Mouse (Mus musculus): ENCODE measurements around the gene Rex1bd.

The Rex1bd gene

DNA sequence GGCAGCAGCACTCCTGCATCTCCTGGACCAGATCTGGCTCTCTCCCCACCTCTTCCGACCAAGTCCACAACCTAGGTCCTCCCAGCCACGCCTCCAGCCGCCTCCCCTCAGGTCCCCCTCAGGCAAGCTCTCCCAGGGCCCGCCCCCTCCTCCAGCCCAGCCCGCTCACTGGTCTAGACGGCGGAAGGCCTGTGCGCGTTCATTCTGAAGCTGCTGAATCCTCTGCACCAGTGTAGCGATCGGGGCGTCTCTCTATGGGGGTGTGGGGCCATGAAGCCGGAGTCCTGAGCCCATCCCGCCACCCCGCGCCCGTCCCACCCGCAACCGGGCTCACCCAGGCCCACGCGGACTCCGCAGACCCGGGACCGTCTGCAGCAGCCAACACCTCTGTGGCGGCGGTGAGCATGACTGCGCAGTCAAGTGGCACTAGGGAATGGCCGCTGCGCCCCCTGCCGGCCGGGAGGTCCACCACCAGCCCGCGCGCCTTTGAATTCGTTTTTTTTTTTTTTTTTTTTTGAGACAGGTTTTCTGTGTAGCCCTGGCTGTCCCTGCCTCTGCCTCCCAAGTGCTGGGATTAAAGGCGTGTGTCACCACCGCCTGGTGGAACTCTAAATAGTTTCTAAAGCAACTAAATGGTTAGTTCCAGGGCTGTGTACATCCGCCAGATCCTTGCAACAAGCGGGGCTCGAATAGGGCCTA, at the start of gene Rex1bd:
TSS of gene Rex1bd (minus strand) at position 425 of the 699 bp plus-strand sequence.
- in situ Hi-C loops (cut with MboI, MseI), result loop anchor here in 1 of 2 experiments (10.0 kb wide), 1 partner anchor 92 kb away; no protein-coding TSS in a partner anchor

DNA sequence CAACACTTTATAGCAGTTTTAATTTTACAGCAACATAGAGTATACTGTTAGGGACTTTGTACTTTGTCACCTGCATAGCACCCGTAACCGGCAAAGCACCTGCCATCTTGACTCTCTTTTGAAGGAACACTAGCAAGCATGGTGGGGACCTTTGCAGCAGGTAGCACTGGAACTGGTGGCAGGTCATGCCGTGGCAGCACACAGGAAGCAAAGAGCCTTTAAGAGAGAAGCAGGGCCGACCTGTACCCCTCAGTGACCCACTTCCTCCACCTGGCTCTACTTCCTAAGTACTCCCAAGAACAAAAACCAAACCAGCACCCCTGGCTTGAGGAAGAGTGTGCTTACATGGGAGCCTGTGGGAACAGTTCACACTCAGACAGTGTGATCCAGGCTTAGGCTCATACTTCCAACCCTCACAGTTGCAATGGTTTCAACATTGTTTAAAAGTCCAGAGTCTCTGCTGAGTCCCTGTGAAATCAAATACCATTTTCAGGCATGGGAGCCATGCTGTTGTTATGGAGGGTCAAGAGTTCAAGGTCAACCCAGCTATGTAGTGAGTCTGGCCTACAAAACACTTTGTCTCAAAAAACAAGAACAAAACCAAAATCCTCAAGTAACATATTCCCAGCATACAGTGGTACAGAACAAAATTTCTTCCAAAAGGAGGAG, 48.7 kb upstream of the Rex1bd start:
- in situ Hi-C loops (cut with MboI, MseI), result loop anchor here in 1 of 2 experiments (5.0 kb wide), 1 partner anchor 102 kb away; no protein-coding TSS in a partner anchor

DNA sequence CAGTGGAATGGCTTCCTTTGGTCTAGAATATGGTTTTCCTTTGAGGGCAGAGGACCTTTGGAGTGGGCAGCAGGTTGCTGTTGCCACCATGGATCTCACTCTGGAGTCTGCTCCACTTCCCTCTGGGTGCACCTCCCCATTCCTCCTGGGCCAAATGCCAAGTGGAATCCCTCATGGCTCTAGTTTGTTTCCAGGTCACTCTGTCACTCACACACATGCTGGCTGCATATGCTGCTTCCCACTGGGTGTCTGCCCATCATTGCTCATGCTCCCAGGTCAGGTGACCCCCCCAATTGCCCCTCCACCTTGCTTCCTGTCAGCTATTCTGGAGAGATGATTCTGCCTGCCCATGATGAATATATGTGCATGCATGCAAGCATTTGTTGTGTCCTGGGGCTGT, 47.2 kb upstream of the Rex1bd start:
- in situ Hi-C loops (cut with MboI, MseI), result loop anchor here in 1 of 2 experiments (5.0 kb wide), 1 partner anchor 34 kb away; no protein-coding TSS in a partner anchor

DNA sequence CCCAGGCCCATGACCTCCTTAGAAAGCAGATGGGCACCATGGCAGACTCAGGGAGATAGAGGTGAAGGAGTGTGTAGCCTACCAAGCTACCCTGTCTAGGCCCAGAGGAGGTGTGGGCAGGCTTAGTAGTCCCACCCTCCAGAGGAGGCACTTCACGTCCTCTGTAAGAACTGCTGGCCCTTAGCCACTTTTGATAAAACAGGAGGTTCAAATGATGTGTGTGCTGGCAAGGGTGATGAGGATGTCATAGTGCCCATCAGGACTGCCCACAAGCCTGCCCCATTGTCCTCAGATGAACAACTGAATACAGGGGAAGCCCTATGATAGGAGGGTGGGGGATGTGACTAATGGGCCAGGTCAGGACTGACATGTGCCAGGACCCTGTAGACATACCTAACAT, 46.3 kb upstream of the Rex1bd start:
- in situ Hi-C loops (cut with MboI, MseI), result loop anchor here in 1 of 2 experiments (5.0 kb wide), 1 partner anchor 34 kb away; no protein-coding TSS in a partner anchor

DNA sequence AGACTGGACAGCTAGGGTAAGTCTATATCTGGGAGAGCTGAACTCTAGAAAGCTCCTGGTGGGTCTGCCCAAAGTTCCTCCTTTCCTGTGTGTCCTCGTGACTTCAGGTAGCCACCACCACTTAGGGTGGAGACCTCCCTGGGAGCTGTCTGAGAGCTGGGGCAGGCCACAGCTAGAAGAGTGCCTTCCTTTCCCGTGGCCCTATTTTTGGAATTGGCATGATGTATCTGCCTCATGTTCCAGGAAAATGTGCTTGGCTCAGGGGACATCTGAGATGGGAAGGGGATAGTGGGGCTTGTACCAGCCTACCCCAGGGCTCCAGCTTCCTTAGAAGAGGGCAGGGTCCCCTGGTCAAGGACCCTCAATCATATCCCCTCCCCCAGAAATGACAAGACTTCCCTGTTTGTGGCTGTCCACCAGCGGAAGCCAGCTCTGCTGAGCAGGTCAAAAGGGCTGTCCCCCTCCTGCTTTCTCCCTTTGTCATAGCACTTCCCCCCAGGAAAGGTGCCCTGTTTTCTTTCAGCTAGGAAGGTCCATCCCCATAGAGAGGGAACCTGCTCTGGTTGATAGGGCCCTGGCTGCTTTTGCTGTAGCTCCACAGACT, 45.1 kb upstream of the Rex1bd start:
- in situ Hi-C loops (cut with MboI, MseI), result loop anchor here in 1 of 2 experiments (5.0 kb wide), 1 partner anchor 36 kb away; no protein-coding TSS in a partner anchor

DNA sequence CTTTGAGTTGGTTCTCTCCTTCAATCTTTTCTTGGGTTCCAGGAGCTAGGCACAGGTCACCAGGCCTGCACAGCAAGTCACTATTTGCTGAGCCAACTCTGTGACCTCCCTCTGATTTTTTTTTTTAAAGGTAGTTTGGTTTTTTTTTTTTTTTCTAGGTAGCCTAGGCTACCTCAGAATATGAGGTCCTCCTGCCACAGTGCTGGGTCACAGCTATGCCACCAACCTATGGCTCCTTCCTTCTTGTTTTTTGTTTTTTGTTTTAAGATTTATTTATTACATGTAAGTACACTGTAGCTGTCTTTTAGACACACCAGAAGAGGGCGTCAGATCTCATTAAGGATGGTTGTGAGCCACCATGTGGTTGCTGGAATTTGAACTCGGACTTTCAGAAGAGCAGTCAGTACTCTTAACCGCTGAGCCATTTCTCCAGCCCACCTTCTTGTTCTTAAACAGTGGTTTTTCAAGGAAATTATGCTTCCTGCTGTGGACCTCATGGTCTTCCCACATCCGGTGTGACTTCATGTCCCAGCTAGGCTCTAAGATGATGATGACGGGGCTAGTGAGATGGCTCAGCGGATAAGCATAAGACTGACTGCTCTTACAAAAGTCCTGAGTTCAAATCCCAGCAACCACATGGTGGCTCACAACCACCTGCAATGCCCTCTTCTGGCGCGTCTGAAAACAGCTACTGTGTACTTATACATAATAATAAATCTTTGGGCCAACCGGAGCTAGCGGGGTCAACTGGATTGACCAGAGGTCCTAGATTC, 43.0 kb upstream of the Rex1bd start:
- in situ Hi-C loops (cut with MboI, MseI), result loop anchor here in 1 of 2 experiments (5.0 kb wide), 1 partner anchor 38 kb away; no protein-coding TSS in a partner anchor

DNA sequence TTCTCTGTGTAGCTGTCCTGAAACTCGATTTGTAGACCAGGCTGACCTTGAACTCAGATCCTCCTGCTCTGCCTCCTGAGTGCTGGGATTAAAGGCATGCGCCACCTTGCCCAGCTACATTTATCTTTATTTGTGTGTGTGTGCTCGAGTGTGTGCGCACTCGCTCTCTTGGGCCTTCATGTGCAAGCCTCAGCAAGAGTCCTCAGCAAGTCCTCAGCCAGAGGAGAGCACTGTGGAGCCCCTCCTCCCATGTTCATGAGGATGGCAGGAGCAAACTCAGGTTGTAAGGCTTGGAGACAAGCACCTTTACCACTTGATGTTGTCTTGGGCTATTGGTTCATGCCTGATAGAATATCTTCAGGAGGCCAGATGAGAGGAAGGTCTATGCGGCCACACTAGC, 41.2 kb upstream of the Rex1bd start:
- in situ Hi-C loops (cut with MboI, MseI), result no loop called here

DNA sequence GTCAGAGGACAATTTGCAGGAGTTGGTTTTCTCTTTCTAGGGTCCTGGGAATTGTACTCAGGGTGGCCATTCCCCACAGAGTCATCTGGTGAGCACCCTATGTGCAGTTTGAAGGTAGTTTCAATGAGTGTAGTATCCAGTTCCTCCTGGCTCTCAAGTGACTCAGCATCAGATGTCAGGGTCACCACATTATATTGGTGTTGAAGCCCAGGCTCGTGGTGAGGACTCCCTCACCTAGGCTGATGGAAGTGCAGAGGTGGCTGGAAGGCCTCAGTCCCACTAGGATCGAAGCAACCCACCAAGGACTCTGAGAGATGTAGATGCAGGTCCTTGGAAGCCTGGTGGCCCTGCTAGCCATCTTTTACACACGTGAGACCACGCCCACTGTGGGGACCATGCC, 39.9 kb upstream of the Rex1bd start:
- in situ Hi-C loops (cut with MboI, MseI), result no loop called here

DNA sequence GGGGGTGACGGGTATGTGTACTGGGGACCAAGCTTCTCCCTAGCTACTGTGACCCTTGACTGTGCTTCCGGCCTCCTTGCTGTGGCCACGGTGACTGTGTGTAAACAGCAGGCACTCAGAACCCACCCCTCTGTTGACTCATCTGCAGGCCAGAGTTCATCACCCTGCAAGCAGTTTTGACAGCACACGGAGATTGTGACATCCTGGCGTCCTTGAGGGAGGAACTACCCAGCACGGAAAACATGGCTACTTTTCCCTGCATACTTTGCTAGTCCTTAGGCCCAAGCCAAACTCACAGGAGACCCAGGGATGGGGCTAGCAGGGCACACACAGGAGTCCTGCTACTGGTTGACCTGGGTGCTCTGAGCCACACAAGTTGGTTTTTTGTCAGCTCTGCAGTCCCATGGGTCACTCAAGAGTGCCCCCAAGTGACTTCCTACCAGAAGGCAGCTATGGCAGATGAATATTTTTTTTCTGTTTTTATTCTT, 37.7 kb upstream of the Rex1bd start:
- in situ Hi-C loops (cut with MboI, MseI), result no loop called here

DNA sequence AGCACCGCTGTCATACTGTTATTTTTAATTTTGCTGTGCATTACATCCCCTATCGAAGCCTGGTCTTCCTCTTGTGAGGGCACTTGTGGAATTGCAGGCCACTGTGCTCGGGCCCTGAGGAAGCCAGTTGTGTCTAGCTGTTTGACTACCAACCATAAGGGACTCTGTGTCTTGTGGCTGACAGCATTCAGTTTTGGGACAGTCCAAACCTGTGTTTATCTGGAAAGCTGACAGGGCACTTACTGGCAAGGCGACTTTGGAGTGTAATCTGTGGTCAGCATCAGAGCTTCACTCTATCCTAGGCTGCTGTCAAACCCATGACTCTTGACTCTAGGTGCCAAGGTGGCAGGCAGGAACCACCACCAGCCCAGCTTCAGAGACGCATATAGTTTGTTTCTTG, 34.5 kb upstream of the Rex1bd start:
- in situ Hi-C loops (cut with MboI, MseI), result no loop called here

DNA sequence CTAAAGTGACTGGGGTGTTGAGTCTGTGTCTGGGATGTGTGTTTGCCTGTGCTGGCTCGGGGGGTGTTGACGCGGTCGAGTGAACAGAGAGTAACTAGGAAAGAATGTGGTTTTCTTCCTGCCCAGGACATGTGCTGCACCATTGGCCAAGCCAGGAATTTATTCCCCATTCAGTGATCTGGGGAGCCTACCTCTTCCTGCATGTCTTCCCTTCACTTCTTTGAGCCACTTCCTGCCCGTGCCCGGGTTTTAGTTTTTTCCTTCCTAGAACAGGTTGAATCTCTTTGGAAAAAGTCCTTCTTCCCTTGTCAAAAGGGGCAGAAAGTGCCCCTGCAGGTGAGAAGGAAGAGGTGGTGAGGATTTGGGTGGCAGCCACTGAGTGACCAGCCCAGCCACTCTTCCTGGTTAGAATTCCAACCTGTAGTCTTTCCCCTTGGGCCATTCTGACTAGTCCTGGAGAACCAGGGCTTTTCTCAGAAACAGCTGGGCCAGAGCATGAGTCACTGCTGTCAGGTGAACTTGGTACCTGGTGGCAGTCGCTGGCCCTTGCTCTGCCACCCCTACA, 34.0 kb upstream of the Rex1bd start:
- in situ Hi-C loops (cut with MboI, MseI), result no loop called here

DNA sequence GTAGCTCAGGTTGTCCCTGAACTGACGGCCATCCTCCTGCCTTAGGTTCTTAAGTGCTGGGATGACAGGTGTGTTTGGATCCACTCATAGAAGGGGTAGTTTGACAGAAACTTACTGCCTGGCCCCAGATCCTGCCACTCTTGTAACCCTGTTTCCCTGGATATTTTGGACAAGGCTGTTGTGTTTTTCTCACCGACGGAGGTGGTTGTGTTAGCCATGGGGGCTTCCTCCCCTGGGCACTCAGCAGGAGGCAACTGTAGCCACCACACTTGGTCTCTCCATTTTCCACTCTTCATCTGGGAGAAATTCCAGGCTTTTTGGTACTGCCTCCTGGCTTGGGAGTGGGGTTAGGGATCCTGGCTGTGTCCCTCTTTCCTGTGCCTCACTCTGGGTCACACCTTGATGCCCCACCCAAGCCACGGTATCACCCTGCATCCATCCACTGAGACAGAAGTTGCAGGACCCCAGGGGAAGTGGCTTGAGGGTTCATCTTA, 33.5 kb upstream of the Rex1bd start:
- in situ Hi-C loops (cut with MboI, MseI), result no loop called here

DNA sequence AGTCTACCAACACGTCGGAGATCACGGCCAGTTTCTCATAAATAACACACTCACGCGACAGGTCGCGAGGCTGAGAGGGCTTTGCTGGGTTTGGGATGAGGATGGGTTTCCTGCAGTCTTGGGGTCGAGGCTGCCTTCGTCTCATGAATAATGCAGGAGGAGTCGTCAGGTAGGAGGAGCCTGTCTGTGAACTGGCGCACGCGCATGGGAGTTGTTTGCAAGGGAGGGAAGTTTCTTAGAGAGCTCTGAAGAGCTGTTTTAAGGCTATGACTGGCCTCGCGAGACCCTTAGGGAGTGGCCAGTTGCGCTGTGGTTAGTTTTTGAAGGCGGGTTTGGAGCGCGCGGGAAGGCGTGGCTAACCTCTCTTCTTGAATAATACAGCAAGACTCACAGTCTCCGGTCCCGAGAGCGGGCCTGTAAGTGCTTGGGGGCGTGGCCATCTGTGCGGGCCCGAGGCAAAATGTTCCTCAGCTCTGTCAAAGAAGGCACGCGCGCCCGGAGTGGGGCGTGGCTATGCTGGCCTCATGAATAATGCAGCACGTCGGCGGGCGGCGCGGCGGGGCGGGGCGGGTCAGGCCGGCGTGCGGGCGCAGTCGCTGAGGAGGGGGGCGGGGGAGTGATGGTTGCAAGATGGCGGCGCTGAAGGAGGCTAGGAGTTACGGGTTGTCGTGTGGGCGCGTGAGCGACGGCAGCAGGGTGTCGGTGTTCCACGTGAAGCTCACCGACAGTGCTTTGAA, 32.7 kb upstream of the Rex1bd start, which contains the start of gene Ell:
TSS of gene Ell (plus strand) at position 381 of the 737 bp plus-strand sequence.
- in situ Hi-C loops (cut with MboI, MseI), result no loop called here

DNA sequence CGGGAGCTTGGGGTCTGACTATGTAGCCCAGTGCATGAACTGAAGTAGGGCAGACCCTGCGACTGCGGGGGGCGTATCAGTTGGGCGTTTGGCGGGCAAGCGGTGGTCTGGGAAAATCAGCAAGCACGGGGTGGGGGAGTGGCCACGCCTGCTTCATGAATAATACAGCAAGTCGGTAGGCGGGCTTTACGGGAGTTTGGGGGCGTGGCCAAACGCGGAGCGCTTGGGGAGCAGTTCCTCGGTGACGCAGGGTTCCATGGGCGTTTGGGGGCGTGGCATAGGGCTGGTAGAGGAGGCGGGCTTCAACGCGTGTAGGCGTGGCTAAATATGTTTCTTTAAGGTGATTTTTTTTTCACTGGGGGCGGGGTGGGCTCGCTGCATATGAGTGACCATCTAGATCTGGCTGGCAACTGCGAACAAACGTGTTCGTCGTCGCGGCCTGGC, 32.1 kb upstream of the Rex1bd start:
- in situ Hi-C loops (cut with MboI, MseI), result no loop called here

DNA sequence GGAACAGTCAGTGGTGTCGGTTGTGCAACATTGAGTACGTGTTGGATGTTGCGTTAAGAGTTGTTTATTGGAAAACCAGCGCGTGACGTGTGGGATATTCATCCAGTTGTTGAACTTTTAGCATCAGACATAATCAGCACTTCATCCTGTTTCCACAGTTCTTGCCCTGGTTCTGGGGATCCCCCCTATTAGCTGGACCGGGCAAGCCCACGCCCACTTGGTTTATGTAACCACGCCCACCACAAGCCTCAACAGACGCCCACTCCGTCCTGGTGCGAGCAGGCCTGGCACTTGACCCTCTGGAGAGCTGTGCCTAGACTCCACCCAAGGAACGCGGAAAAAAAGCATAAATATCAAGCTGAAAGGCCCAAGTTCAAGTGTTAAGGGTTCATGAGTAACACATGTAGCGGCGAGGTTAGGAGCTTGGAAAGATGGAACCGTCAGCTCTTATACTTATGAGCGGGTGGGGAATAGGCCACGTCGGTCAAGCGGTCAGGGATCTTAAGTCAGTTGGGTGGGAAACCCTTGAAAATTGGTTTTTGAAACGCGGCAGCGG, 31.6 kb upstream of the Rex1bd start:
- in situ Hi-C loops (cut with MboI, MseI), result no loop called here

DNA sequence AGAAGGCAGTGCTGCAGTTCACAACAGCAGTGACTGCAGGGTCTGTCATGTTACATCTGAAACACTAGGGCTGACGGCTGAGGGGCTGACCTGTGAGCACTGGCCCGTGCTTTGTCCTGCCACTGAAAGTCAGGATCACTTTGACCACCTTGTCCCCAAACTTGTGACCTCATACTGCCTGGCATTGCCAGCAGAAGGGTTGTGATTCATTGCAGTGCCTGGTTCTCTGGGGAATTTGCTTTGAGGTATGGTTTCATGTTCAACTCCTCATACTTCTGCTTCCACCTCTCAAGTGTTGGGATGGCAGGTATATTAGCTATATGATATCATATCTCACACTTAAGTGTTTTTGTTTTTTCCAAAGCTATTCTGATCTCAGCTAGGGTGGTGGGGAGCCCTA, 29.1 kb upstream of the Rex1bd start:
- in situ Hi-C loops (cut with MboI, MseI), result no loop called here

DNA sequence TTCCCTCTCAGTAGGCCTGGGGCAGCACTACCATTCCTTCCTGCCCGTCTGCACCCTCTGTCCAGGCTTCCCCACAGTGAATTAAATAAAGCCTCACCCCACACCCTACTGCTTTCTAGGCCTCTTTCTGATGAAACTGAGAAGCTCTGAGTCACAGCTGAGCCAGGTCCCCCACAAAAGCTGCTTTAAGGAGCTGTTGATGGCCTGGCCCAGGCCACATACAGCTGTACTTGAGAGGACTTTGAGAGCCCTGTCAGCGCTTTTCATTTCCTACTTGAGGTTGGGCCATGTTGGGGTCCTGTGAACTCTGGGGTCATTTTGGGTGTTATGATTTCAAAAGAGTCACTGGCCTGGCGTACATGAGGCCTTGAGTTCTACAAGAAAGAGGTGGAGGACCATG, 28.7 kb upstream of the Rex1bd start:
- in situ Hi-C loops (cut with MboI, MseI), result no loop called here

DNA sequence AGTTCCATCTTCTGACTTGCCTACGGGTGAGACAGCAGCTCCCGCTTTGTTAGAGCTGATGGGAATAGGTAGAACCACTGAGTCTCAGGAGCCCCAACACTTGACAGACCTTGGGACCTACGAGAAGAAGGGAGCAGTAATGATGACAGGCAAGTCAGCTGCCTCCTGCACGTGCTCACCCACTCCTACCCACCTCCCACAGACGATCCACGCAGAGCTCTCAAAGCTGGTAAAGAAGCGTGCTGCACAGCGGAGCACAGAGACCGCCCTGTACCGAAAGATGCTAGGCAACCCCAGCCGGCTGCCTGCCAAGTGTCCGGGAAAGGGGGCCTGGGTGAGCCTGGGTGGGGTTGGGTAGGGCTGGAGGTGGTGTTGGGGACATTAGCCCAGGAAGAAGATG, 27.7 kb upstream of the Rex1bd start:
- in situ Hi-C loops (cut with MboI, MseI), result no loop called here

DNA sequence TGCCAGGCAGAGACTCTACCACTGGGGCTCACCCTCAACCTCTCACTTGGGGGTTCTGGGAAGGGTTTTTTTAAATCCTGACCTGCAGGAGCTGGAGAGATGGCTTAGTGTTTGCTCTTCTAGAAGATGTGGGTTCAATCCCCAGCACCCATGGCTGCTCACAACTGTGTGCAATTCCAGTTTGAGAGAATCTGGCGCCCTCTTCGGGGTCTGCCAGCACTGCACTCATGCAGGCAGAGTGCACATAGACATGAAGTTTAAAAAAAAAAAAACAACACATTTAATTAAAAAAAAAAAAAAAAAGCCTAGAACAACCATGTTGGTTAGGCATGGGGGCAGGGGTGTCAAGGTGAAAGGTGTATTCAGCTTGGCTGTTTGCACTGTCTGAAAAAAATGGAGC, 23.8 kb upstream of the Rex1bd start:
- in situ Hi-C loops (cut with MboI, MseI), result no loop called here

DNA sequence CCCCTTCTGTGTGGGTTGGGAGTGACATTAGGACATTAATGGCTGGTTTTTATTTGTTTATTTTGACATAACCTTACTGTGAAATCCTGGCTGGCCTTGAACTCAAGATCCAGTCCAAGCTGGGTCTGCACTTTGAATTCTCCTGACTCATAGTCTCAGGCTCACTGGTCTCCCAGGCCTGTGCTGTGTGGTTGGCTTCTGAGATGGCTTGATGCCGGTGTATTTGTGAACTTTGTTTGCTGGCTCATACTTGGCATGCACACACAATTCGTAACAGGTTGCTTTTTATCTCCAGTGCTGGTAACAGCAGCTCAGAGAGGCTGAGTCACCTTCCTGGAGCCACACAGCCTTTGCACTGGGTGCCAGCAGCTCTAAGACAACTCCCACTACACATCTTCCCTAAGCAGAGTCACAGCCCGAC, 23.2 kb upstream of the Rex1bd start:
- in situ Hi-C loops (cut with MboI, MseI), result no loop called here

All from T-helper 17 cell (primary cell).